In the genomic region with DNA sequence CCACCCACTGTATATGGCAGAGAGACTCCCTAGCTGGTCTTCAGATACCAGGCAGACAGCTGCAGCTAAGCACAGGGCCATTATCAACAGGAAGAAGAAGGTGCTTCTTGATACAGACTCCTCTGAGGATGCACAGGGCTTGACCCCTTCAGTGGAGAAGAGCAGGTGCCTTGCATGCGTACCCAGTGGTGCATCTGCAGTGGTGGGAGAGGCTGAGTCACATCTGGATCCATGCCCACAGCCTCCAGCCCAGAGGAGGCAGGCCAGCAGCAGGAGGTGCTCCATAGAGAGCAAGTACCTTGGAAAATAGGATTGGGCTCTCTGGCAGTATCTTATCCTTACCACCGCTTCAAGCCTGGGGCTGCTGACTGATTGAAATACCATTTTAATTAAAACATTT, we compare ENCODE assay signal across 19 mouse cellular contexts. TPM values are rescaled to one million over a fixed set of nuclear protein-coding genes. Genes with fewer than 3 reads are reported as not detected.
DNase-seq lines count a peak whose midpoint lies in the region; ATAC-seq and TF ChIP-seq lines count a peak whose summit lies in the region.
"Had no signal": no experiment of that assay in that cellular context is flagged by ENCODE, and none has a peak within 500 bp of the region (broad histone marks: within the 10 kb centered on the region; RNA-seq: fewer than 3 reads in every experiment).

No protein-coding gene starts in this region.

- no peak overlapping the region for H3K4me2 ChIP-seq in midbrain, embryonic 11.5 days
- H3K4me2 ChIP-seq: forebrain, embryonic 13.5 days; hindbrain, embryonic 13.5 days had no signal

- H3K36me3 ChIP-seq in midbrain, embryonic 11.5 days (ENCODE audit: control insufficient read depth, insufficient read depth, low read length) = no peaks in the 10 kb centered on the region
- H3K36me3 ChIP-seq: embryonic facial prominence, embryonic 10.5 days; hindbrain, embryonic 13.5 days had no signal

- intact Hi-C loops in heart, postnatal 36 days (cut with DNase I) = no loop called here

- no peak for TF ChIP-seq POLR2A in olfactory bulb, adult 2 months (IDR thresholded peaks at IDR 0.05; ENCODE audit: insufficient read depth, low read depth, low read length)

- H3K9me3 ChIP-seq in midbrain, embryonic 11.5 days (ENCODE audit: control insufficient read depth, low read length) = no peaks in the 10 kb centered on the region
- H3K9me3 ChIP-seq: embryonic facial prominence, embryonic 10.5 days; forebrain, embryonic 13.5 days; hindbrain, embryonic 13.5 days had no signal

- H3K9ac ChIP-seq in midbrain, embryonic 11.5 days (ENCODE audit: low read length) = no peak overlapping the region
- H3K9ac ChIP-seq: forebrain, embryonic 13.5 days; forebrain, postnatal 0 days; hindbrain, embryonic 13.5 days had no signal

- no peak overlapping the region for H3K4me3 ChIP-seq in olfactory bulb, adult 2 months (ENCODE audit: insufficient read depth, low read depth, low read length)
- H3K4me3 ChIP-seq in midbrain, embryonic 11.5 days (ENCODE audit: low read depth, low read length) = no peak overlapping the region
- H3K4me3 ChIP-seq: embryonic facial prominence, embryonic 10.5 days; forebrain, embryonic 13.5 days; hindbrain, embryonic 13.5 days had no signal

- no peaks in the 10 kb centered on the region for H3K27me3 ChIP-seq in midbrain, embryonic 11.5 days (ENCODE audit: control insufficient read depth, insufficient read depth, low read length)
- H3K27me3 ChIP-seq: forebrain, embryonic 13.5 days; hindbrain, embryonic 13.5 days had no signal

- WGBS in olfactory bulb, adult 2 months = 64% methylated on average over 2 of the region's 2 CpGs
- WGBS in midbrain, embryonic 11.5 days = 81% methylated on average over 2 of the region's 2 CpGs

- peak overlapping the region; percentile 99 for H3K27ac ChIP-seq in olfactory bulb, adult 2 months (ENCODE audit: insufficient read depth, low read depth, low read length)
- no peak overlapping the region for H3K27ac ChIP-seq in midbrain, embryonic 11.5 days (ENCODE audit: low read depth, low read length)
- H3K27ac ChIP-seq: embryonic facial prominence, embryonic 10.5 days; forebrain, embryonic 13.5 days; hindbrain, embryonic 13.5 days had no signal

- DNase-seq in heart, adult 11 months = peak; percentile 55
- DNase-seq in heart, postnatal 36 days = no peak
- DNase-seq in 3134 (ENCODE audit: extremely low read depth, insufficient read length, low spot score) (peak; percentile 59), NIH3T3 (ENCODE audit: low read depth) (peak; percentile 73)
- no peak for DNase-seq in right cerebral cortex, postnatal 25 days
- DNase-seq in midbrain, embryonic 11.5 days (ENCODE audit: low spot score, missing footprints) = no peak
- DNase-seq: adrenal gland, postnatal 10 days; cerebellum, adult 18-20 months; cerebellum, adult 9-11 months; cerebellum, postnatal 36 days; forebrain, postnatal 0 days; gastrocnemius, postnatal 14 days; heart, postnatal 10 days had no signal

- no peak for TF ChIP-seq CTCF in olfactory bulb, adult 2 months (IDR thresholded peaks at IDR 0.05; ENCODE audit: insufficient read depth, low read depth, low read length)

- peaks cover 13% of the 10 kb centered on the region for H3K4me1 ChIP-seq in olfactory bulb, adult 2 months (ENCODE audit: control insufficient read depth, insufficient read depth, low read length)
- no peaks in the 10 kb centered on the region for H3K4me1 ChIP-seq in midbrain, embryonic 11.5 days (ENCODE audit: control insufficient read depth, insufficient read depth, low read length)
- H3K4me1 ChIP-seq: forebrain, embryonic 13.5 days; hindbrain, embryonic 13.5 days had no signal

- ATAC-seq in midbrain, embryonic 11.5 days (ENCODE audit: low FRiP score) = no peak
- ATAC-seq: forebrain, embryonic 13.5 days; forebrain, postnatal 0 days; intestine, embryonic 16.5 days had no signal

RNA-seq across cellular contexts. Expression of a gene that starts 41.9 kb away (rescaled TPM):
- 10 to 100 TPM; 28.0 to 54.6 TPM for total RNA-seq in heart, postnatal 36 days (2021)
- polyA plus RNA-seq in olfactory bulb, adult 2 months (2012; ENCODE audit: insufficient read depth, insufficient read length, low replicate concordance, missing spikeins) = not detected in 2 replicates
- 0.05 and 0.06 TPM in 2 replicates for polyA plus RNA-seq in midbrain, embryonic 11.5 days (2014; fragmentation: Nextera tagmentation; extraction: Ambion mirVana)
- total RNA-seq: hematopoietic stem cell, adult 5-6 weeks had no signal

Comparison
In these comparisons a context has a peak if more than half of its experiments do, and no peak if none do; other contexts are left out.
1. DNase-seq: peak in heart, adult 11 months (single experiment), 3134 (single experiment) and NIH3T3 (single experiment); none in heart, postnatal 36 days (0 of 2), right cerebral cortex, postnatal 25 days (single experiment) and midbrain, embryonic 11.5 days (single experiment).